Mouse (Mus musculus) central nervous system, embryonic 18 days (tissue): ENCODE results near the gene Zzef1. TPM values are rescaled to one million over a fixed set of nuclear protein-coding genes. Genes with fewer than 3 reads are reported as not detected.

ENCODE experiments used
- polyA plus RNA-seq: library from polyadenylated mRNA; depleted of rRNA; stranded (reverse); fragments of >200 nt; gene quantifications from 2 replicates; pipeline ENCODE4 v1.2.3, GENCODE M21; 2012; rRNA removed

Zzef1 gene
- polyA plus RNA-seq = 28.6 and 32.1 TPM in 2 replicates

GRCm38 (mm10) chr11:72795455-72796295 is at the start of gene Zzef1, which contains the start of gene Cyb5d2:
Gene Zzef1 (plus strand): TSS chr11:72796226.
Gene Cyb5d2 (minus strand): TSS chr11:72796142.

GRCm38 (mm10) chr11:72961072-72961980 is 165.3 kb downstream of the Zzef1 start, which contains the start of gene Atp2a3:
Gene Atp2a3 (plus strand): TSS chr11:72961169.

Other genes with a start within 250 kb of the Zzef1 start
- gene Spns3, start 245.7 kb upstream of the Zzef1 start, polyA plus RNA-seq = 0.12 and 0.16 TPM in 2 replicates
- 47.7 and 49.6 TPM in 2 replicates for gene Ube2g1, start 188.9 kb upstream of the Zzef1 start, polyA plus RNA-seq
- gene Ankfy1, start 106.2 kb upstream of the Zzef1 start, polyA plus RNA-seq = 45.6 and 48.3 TPM in 2 replicates
- 5.7 and 6.2 TPM in 2 replicates for gene Cyb5d2, start 84 bp upstream of the Zzef1 start, polyA plus RNA-seq
- 1.3 and 1.7 TPM in 2 replicates for gene Atp2a3, start 164.9 kb downstream of the Zzef1 start, polyA plus RNA-seq
- gene P2rx1, start 202.9 kb downstream of the Zzef1 start, polyA plus RNA-seq = 0.24 and 0.25 TPM in 2 replicates
- gene Camkk1, start 222.8 kb downstream of the Zzef1 start, polyA plus RNA-seq = 28.6 and 30.8 TPM in 2 replicates